Mouse (Mus musculus) right cerebral cortex, postnatal 4 days (tissue): Measurements from ENCODE around the gene Socs2.

Experiments used
- DNase-seq: peaks from one replicate; pipeline ENCODE4 v3.0.0-alpha.2; 2022

The Socs2 gene

GRCm38 (mm10) chr10:95337589-95337988 is 79.4 kb downstream of the Socs2 start:
- no peak for DNase-seq

DNA sequence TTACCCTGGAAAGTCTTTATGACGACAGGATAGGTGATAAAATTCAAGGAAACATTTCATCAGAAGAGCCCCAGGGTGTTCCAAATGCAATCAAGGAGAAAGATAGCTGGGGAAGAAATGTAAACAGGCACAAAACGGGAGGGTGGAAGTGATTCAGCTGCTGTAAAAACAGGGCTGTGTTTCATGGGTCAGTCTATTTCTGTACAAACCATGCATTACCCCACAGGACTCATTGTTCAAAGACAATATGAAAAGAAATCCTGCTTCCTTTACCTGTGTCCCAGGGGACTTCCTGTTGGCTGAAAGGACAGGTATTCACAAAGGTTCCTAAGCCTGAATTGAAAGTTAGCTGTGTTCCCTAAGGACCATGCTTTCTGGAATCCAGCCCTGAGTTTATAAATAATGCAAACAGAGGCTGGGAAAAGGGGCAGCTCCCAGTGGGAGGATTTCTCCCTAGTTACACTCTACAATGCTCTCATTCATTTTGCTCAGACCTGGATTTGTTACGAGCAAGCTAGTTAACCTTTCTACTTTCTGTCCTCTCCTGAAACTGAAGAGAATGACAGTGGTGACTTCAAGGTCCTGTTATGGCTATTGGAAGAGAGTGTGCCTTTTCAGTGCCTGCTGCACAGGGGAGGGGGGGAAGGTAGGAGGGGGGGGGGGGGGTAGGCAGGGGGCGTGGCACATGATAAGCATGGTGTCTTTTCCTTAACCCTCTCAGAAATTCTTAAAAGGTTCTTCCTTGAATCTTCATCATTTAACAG is 80.0 kb downstream of the Socs2 start:
- no peak for DNase-seq
